Comparison of ENCODE assay signal across 12 mouse cellular contexts in genomic region chr11:31888229-31888628, GRCm38 (mm10).
"Had no signal": no experiment of that assay in that cellular context is flagged by ENCODE, and none has a peak within 500 bp of the region (broad histone marks: within the 10 kb centered on the region; RNA-seq: fewer than 3 reads in every experiment).

No protein-coding gene starts in this region.

- DNase-seq: layer of hippocampus, adult 9-11 months; layer of hippocampus, postnatal 36 days; lung, adult 2 months; lung, postnatal 36 days; retina, postnatal 1 day; right cerebral cortex, postnatal 4 days; spleen, adult 18-20 months; thymus, postnatal 36 days had no signal

- H3K27me3 ChIP-seq: limb, embryonic 15.5 days; midbrain, embryonic 13.5 days had no signal

- H3K4me3 ChIP-seq: limb, embryonic 15.5 days; midbrain, embryonic 13.5 days had no signal

- H3K27ac ChIP-seq: hindbrain, postnatal 0 days; limb, embryonic 15.5 days; midbrain, embryonic 13.5 days had no signal

- H3K9me3 ChIP-seq: limb, embryonic 15.5 days; midbrain, embryonic 13.5 days had no signal

- H3K36me3 ChIP-seq: limb, embryonic 15.5 days had no signal

- H3K9ac ChIP-seq: limb, embryonic 15.5 days; midbrain, embryonic 13.5 days had no signal

- ATAC-seq: hindbrain, postnatal 0 days; lung, postnatal 0 days; midbrain, embryonic 13.5 days had no signal

- H3K4me2 ChIP-seq: limb, embryonic 15.5 days; midbrain, embryonic 13.5 days had no signal
